Mouse (Mus musculus) embryonic fibroblast, embryonic 13.5 days (primary cell): ENCODE data around the gene Zfp786. TPM values are rescaled to one million over a fixed set of nuclear protein-coding genes. Genes with fewer than 3 reads are reported as not detected.
A peak's percentile ranks its signal among the peaks of the same experiment; 100 is the strongest.
"Not testable (repeated sequence)": the region's sequence is repeated elsewhere in the genome, so short reads cannot be mapped to it uniquely, and the experiment has no call there.

Experiments
- H3K27ac ChIP-seq: 2 replicates; pipeline ENCODE4 v1.5.1; 2012; ENCODE audit warnings: low read length, control low read depth, inconsistent platforms; ENCODE audit not compliant: insufficient read depth
- H3K4me1 ChIP-seq: 2 replicates; pipeline ENCODE4 v1.6.1; 2011; ENCODE audit warnings: low read length; ENCODE audit not compliant: control insufficient read depth, insufficient read depth
- H3K4me3 ChIP-seq: 2 replicates; pipeline ENCODE4 v1.5.1; 2011; ENCODE audit warnings: mild to moderate bottlenecking, control low read depth, low read length; ENCODE audit not compliant: insufficient read depth
- CTCF ChIP-seq: IDR thresholded peaks from 2 replicates; pipeline ENCODE4 v1.5.1; 2011; ENCODE audit warnings: mild to moderate bottlenecking, control low read depth, low read length, moderate library complexity, borderline replicate concordance; ENCODE audit not compliant: insufficient read depth
- POLR2A ChIP-seq: IDR thresholded peaks from 2 replicates; pipeline ENCODE4 v1.6.1; 2011; ENCODE audit warnings: low read depth, mild to moderate bottlenecking, control low read depth, low read length, moderate library complexity
- polyA plus RNA-seq: library from polyadenylated mRNA; stranded (reverse); fragments of >200 nt; gene quantifications from 2 replicates; pipeline ENCODE4 v1.2.4, GENCODE M21; 2011; ENCODE audit warnings: low read depth; ENCODE audit not compliant: missing spikeins, insufficient read length

Gene Zfp786
- polyA plus RNA-seq, 1 experiment = 0.72 TPM

- peaks cover 4% of the 10 kb centered on the region for H3K4me1 ChIP-seq
- peak overlapping the region; percentile 89 for H3K27ac ChIP-seq
- TF ChIP-seq POLR2A = 0 out of 2 replicates have a peak, but pooled peaks have one; percentile 31
- TF ChIP-seq CTCF = no peak
- peak overlapping the region; percentile 34 for H3K4me3 ChIP-seq
These were observed 41.8 kb downstream of the Zfp786 start for GRCm38 (mm10) chr6:47788821-47789220.

GRCm38 (mm10) chr6:47787941-47788736 lies 42.5 kb downstream of the Zfp786 start:
- Histone ChIP-seq H3K4me1 (peaks cover 4% of the 10 kb centered on the region), H3K27ac (peak overlapping the region; percentile 89), H3K4me3 (peak overlapping the region; percentile 34)
- no peak for TF ChIP-seq CTCF
- TF ChIP-seq POLR2A = peak; percentile 96

GRCm38 (mm10) chr6:47784707-47785412 lies 45.8 kb downstream of the Zfp786 start:
- no peak overlapping the region for H3K4me3 ChIP-seq
- no peak overlapping the region for H3K27ac ChIP-seq
- TF ChIP-seq CTCF = no peak
- no peak for TF ChIP-seq POLR2A

GRCm38 (mm10) chr6:47781091-47781968 lies 49.3 kb downstream of the Zfp786 start:
- TF ChIP-seq CTCF (no peak), POLR2A (no peak)
- Histone ChIP-seq H3K4me3 (peak overlapping the region; percentile 98), H3K4me1 (no peaks in the 10 kb centered on the region), H3K27ac (peak overlapping the region; percentile 92)

More at GRCm38 (mm10) chr6:47784707-47785412, 45.8 kb downstream of the Zfp786 start:
- peaks cover 4% of the 10 kb centered on the region for H3K4me1 ChIP-seq

- Histone ChIP-seq H3K4me1 (no peaks in the 10 kb centered on the region), H3K4me3 (peak overlapping the region; percentile 98), H3K27ac (no peak overlapping the region)
- no peak for TF ChIP-seq POLR2A
- no peak for TF ChIP-seq CTCF
These were observed 50.1 kb downstream of the Zfp786 start for GRCm38 (mm10) chr6:47780576-47781013.

GRCm38 (mm10) chr6:47771760-47772159 lies 58.9 kb downstream of the Zfp786 start:
- H3K4me1 ChIP-seq, H3K4me3 ChIP-seq, H3K27ac ChIP-seq: not testable (repeated sequence)

GRCm38 (mm10) chr6:47771113-47771512 lies 59.6 kb downstream of the Zfp786 start:
- not testable (repeated sequence) for H3K4me3 ChIP-seq, H3K4me1 ChIP-seq

GRCm38 (mm10) chr6:47769861-47770260 lies 60.8 kb downstream of the Zfp786 start:
- H3K4me3 ChIP-seq, H3K27ac ChIP-seq, H3K4me1 ChIP-seq: not testable (repeated sequence)

More at GRCm38 (mm10) chr6:47771113-47771512, 59.6 kb downstream of the Zfp786 start:
- not testable (repeated sequence) for H3K27ac ChIP-seq

Other genes starting within 250 kb of the Zfp786 start
- 44.2 and 63.9 TPM in 2 replicates for gene Ezh2, start 235.5 kb downstream of the Zfp786 start, polyA plus RNA-seq
- gene Pdia4, start 17.4 kb downstream of the Zfp786 start, polyA plus RNA-seq = 324 and 337 TPM in 2 replicates
- gene Zfp398, start 4.8 kb upstream of the Zfp786 start, polyA plus RNA-seq = 6.4 and 8.1 TPM in 2 replicates
- gene Zfp282, start 46.3 kb upstream of the Zfp786 start, polyA plus RNA-seq = 8.0 and 9.6 TPM in 2 replicates
- gene Zfp212, start 89.6 kb upstream of the Zfp786 start, polyA plus RNA-seq = 8.5 and 8.9 TPM in 2 replicates
- 3.7 and 4.2 TPM in 2 replicates for gene Zfp956, start 122.5 kb upstream of the Zfp786 start, polyA plus RNA-seq
- 26.4 and 28.1 TPM in 2 replicates for gene Zfp777, start 218.0 kb upstream of the Zfp786 start, polyA plus RNA-seq